Mouse (Mus musculus): Measurements from ENCODE around the gene Cxcr5. TPM values are rescaled to one million over a fixed set of nuclear protein-coding genes. Genes with fewer than 3 reads are reported as not detected.
A peak's percentile ranks its signal among the peaks of the same experiment; 100 is the strongest.

The Cxcr5 gene
- polyA plus RNA-seq, 1 experiment = not detected

DNA sequence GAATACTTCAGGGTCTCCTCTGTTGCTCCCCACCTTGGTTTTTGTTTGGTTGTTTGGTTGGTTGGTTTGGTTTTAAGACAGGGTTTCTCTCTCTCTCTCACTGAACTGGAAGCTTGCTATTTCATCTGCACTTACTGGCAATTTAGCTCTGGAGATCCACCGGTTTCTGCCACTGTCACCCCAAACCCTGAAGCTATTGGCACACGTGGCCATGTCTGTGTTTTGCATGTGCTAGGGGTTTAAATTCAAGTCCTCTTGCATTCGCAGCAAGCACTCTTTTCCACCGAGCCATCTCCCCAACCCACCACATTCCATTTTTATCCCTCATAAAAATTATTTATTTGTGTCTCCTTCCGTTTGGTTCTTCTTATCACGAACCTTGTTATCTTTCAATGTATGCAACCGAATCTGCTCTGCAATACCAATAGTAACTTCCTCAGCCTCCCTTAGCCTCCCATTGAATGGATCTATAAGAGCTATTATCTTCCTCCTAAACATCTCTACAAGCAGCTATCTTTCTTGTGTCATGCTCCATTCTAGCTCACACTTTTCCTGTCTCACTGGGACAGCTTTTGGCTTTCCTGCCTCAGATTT lies 30.0 kb upstream of the Cxcr5 start:
- TF ChIP-seq TAL1 (IDR thresholded peaks at IDR 0.05; ENCODE audit: low read length) = no peak
- no peak; the same call in 1 of the 2 replicates for TF ChIP-seq GATA1 (IDR thresholded peaks at IDR 0.05; ENCODE audit: low read length)
- Histone ChIP-seq H3K4me3 (replicated peaks) (no peak overlapping the region), H3K36me3 (ENCODE audit: control insufficient read depth) (no peaks in the 10 kb centered on the region), H3K9me3 (ENCODE audit: control insufficient read depth, low read length) (no peaks in the 10 kb centered on the region), H3K27me3 (ENCODE audit: control insufficient read depth) (peaks cover 2% of the 10 kb centered on the region; the same call in 1 of the 2 replicates), H3K4me1 (ENCODE audit: control insufficient read depth) (peaks cover 33% of the 10 kb centered on the region)

GRCm38 (mm10) chr9:44590969-44591368 lies 29.3 kb upstream of the Cxcr5 start:
- Histone ChIP-seq H3K9me3 (ENCODE audit: control insufficient read depth, low read length) (no peaks in the 10 kb centered on the region), H3K36me3 (ENCODE audit: control insufficient read depth) (no peaks in the 10 kb centered on the region), H3K27me3 (ENCODE audit: control insufficient read depth) (no peaks in the 10 kb centered on the region), H3K4me1 (ENCODE audit: control insufficient read depth) (peaks cover 36% of the 10 kb centered on the region), H3K4me3 (replicated peaks) (no peak overlapping the region)
- TF ChIP-seq GATA1 (IDR thresholded peaks at IDR 0.05; ENCODE audit: low read length) (no peak), TAL1 (IDR thresholded peaks at IDR 0.05; ENCODE audit: low read length) (no peak)

DNA sequence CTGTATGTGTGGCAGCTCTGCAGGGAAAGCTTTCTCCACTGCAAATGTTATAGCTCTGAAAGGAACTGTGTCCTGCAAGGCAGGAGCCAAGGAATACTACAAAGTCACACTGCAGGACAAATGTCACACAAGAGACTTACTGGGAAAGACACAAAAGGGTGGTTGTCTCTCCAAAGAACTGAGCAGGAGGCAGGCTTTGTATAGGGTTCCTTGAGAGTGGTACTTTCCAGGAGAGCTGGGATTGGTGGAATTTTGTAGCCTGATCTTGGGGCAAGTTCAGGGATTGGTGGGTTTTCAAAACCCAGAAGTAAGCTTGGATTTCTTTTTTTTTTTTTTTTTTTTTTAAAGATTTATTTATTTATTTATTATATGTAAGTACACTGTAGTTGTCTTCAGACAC lies 27.4 kb upstream of the Cxcr5 start:
- peaks cover 39% of the 10 kb centered on the region for H3K4me1 ChIP-seq (ENCODE audit: control insufficient read depth)

GRCm38 (mm10) chr9:44588605-44589004 lies 26.9 kb upstream of the Cxcr5 start:
- TF ChIP-seq GATA1 (IDR thresholded peaks at IDR 0.05; ENCODE audit: low read length) (no peak), TAL1 (IDR thresholded peaks at IDR 0.05; ENCODE audit: low read length) (no peak)
- Histone ChIP-seq H3K4me3 (replicated peaks) (no peak overlapping the region), H3K9me3 (ENCODE audit: control insufficient read depth, low read length) (peaks cover 7% of the 10 kb centered on the region), H3K27me3 (ENCODE audit: control insufficient read depth) (no peaks in the 10 kb centered on the region), H3K4me1 (ENCODE audit: control insufficient read depth) (peaks cover 39% of the 10 kb centered on the region), H3K36me3 (ENCODE audit: control insufficient read depth) (no peaks in the 10 kb centered on the region)

More for the DNA sequence above, 27.4 kb upstream of the Cxcr5 start:
- TF ChIP-seq GATA1 (IDR thresholded peaks at IDR 0.05; ENCODE audit: low read length) (no peak), TAL1 (IDR thresholded peaks at IDR 0.05; ENCODE audit: low read length) (no peak)
- no peaks in the 10 kb centered on the region for H3K36me3 ChIP-seq (ENCODE audit: control insufficient read depth)
- no peaks in the 10 kb centered on the region for H3K27me3 ChIP-seq (ENCODE audit: control insufficient read depth)
- peaks cover 2% of the 10 kb centered on the region for H3K9me3 ChIP-seq (ENCODE audit: control insufficient read depth, low read length)
- H3K4me3 ChIP-seq (replicated peaks) = no peak overlapping the region

GRCm38 (mm10) chr9:44587262-44588160 lies 25.8 kb upstream of the Cxcr5 start:
- Histone ChIP-seq H3K9me3 (ENCODE audit: control insufficient read depth, low read length) (peaks cover 9% of the 10 kb centered on the region), H3K36me3 (ENCODE audit: control insufficient read depth) (no peaks in the 10 kb centered on the region), H3K4me3 (replicated peaks) (no peak overlapping the region), H3K4me1 (ENCODE audit: control insufficient read depth) (peaks cover 41% of the 10 kb centered on the region), H3K27me3 (ENCODE audit: control insufficient read depth) (no peaks in the 10 kb centered on the region)
- TF ChIP-seq TAL1 (IDR thresholded peaks at IDR 0.05; ENCODE audit: low read length) = no peak
- TF ChIP-seq GATA1 (IDR thresholded peaks at IDR 0.05; ENCODE audit: low read length) = no peak

DNA sequence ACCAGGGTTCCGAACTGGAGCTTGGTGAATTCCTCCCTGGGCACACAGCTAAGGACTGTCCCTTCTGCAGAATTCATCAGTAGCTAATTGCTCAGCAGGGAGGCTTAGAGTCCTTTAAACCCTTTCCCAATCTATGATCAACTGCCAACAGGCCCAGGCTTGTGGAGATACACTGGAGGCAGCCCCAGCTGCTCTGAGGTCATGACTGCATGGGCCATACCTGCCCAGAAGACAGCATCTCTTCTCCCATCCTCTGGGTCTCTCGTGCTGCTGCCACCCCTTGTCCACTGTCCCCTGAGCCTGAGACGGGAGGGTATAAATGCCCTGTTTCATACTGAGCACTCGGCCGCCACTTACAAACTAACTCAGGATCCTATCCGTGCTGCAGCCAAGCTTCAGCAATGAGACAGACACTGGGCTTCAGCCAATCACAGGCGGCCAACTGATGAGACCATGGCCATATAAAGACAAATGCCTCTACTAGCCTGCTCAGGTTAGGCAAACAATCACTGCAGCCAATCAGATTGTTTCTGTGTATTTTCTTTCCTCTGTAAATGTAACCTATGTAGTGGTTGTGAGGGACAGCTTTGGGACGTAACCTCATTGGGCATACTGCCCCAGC lies 25.1 kb upstream of the Cxcr5 start:
- peaks cover 2% of the 10 kb centered on the region; the same call in 1 of the 2 replicates for H3K27me3 ChIP-seq (ENCODE audit: control insufficient read depth)
- peaks cover 44% of the 10 kb centered on the region for H3K4me1 ChIP-seq (ENCODE audit: control insufficient read depth)
- H3K4me3 ChIP-seq (replicated peaks) = no peak overlapping the region
- H3K36me3 ChIP-seq (ENCODE audit: control insufficient read depth) = no peaks in the 10 kb centered on the region
- H3K9me3 ChIP-seq (ENCODE audit: control insufficient read depth, low read length) = peaks cover 9% of the 10 kb centered on the region
- no peak for TF ChIP-seq GATA1 (IDR thresholded peaks at IDR 0.05; ENCODE audit: low read length)
- TF ChIP-seq TAL1 (IDR thresholded peaks at IDR 0.05; ENCODE audit: low read length) = no peak

DNA sequence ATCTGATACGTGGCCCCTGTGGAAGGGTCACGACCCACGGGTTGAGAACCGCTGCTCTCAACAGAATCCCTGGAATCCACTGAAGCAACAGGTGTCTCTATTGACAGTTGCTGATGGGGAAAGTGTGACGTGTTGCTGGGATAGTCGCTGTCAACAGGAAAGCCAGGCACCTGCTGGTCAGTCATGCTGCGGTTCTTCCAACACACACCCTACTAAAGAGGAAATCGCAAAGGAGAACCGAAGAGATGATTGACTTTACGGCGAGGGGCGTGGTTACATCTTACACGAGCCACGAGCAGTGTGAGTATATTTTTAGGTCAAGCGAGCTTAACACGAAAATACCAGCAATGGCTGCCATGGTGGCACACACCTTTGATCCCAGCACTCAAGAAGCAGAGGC lies 20.7 kb upstream of the Cxcr5 start:
- Histone ChIP-seq H3K27me3 (ENCODE audit: control insufficient read depth) (peaks cover 4% of the 10 kb centered on the region), H3K4me3 (replicated peaks) (peak overlapping the region; percentile 14), H3K4me1 (ENCODE audit: control insufficient read depth) (peaks cover 50% of the 10 kb centered on the region), H3K9me3 (ENCODE audit: control insufficient read depth, low read length) (peaks cover 15% of the 10 kb centered on the region), H3K36me3 (ENCODE audit: control insufficient read depth) (no peaks in the 10 kb centered on the region)
- no peak for TF ChIP-seq GATA1 (IDR thresholded peaks at IDR 0.05; ENCODE audit: low read length)
- no peak for TF ChIP-seq TAL1 (IDR thresholded peaks at IDR 0.05; ENCODE audit: low read length)

GRCm38 (mm10) chr9:44581423-44581822 lies 19.7 kb upstream of the Cxcr5 start:
- peaks cover 4% of the 10 kb centered on the region for H3K27me3 ChIP-seq (ENCODE audit: control insufficient read depth)
- H3K36me3 ChIP-seq (ENCODE audit: control insufficient read depth) = no peaks in the 10 kb centered on the region
- H3K4me1 ChIP-seq (ENCODE audit: control insufficient read depth) = peaks cover 42% of the 10 kb centered on the region
- no peak overlapping the region for H3K4me3 ChIP-seq (replicated peaks)
- H3K9me3 ChIP-seq (ENCODE audit: control insufficient read depth, low read length) = peaks cover 15% of the 10 kb centered on the region
- no peak for TF ChIP-seq GATA1 (IDR thresholded peaks at IDR 0.05; ENCODE audit: low read length)
- no peak for TF ChIP-seq TAL1 (IDR thresholded peaks at IDR 0.05; ENCODE audit: low read length)

DNA sequence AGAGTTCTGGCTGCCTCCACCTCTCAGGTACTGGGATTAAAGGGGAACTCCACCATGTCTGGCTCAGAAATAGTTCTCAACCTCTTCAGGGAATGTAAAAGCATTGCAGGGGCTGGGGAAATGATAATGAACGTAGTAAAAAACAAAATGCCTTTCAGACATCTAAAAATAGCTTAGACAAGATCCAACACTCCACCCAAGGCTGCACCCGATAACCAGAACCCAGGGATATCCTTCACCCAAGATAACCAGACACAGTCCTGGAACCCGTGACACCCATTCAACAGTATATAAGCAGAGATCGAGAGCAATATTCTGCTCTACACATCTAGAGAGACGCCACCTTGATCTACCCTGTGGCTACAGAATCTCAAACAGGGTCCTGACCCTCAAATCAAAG lies 18.4 kb upstream of the Cxcr5 start:
- H3K4me3 ChIP-seq (replicated peaks) = peak overlapping the region; percentile 61

More for the DNA sequence above, 18.4 kb upstream of the Cxcr5 start:
- Histone ChIP-seq H3K27me3 (ENCODE audit: control insufficient read depth) (peaks cover 4% of the 10 kb centered on the region), H3K4me1 (ENCODE audit: control insufficient read depth) (peaks cover 39% of the 10 kb centered on the region), H3K36me3 (ENCODE audit: control insufficient read depth) (no peaks in the 10 kb centered on the region), H3K9me3 (ENCODE audit: control insufficient read depth, low read length) (peaks cover 15% of the 10 kb centered on the region)
- TF ChIP-seq TAL1 (IDR thresholded peaks at IDR 0.05; ENCODE audit: low read length) (peak; percentile 56), GATA1 (IDR thresholded peaks at IDR 0.05; ENCODE audit: low read length) (0 out of 2 replicates have a peak, but pooled peaks have one; percentile 50)
